Mouse (Mus musculus) cerebellum, adult (tissue): ENCODE measurements around the gene Pphln1.

ENCODE experiments used
- ATAC-seq: cut with Nextera tagmentation; 2 replicates; pipeline ENCODE4 v1.9.2; 2017; ENCODE audit warnings: mild to moderate bottlenecking, moderate library complexity, mixed read lengths; ENCODE audit not compliant: insufficient number of reproducible peaks, low FRiP score, low TSS enrichment

Gene Pphln1

DNA sequence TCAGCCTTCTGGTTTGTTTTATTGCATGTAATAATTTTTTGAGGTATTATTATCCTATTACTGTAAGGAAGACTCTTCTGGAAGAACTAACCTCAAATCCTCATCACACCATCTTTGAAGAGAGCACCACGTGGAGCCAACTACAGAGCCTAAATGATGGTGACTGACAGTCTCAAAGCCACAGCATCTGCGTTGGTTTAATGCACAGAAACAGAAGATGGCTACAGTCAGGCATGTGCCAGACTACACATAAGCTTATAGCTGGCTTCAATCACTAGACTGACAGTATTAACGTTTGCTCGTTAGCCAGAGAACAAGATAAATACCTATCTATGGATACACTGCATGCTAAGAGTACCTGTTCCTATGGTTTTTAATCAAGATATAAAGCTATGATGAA is 138.0 kb downstream of the Pphln1 start:
- ATAC-seq: no peak

DNA sequence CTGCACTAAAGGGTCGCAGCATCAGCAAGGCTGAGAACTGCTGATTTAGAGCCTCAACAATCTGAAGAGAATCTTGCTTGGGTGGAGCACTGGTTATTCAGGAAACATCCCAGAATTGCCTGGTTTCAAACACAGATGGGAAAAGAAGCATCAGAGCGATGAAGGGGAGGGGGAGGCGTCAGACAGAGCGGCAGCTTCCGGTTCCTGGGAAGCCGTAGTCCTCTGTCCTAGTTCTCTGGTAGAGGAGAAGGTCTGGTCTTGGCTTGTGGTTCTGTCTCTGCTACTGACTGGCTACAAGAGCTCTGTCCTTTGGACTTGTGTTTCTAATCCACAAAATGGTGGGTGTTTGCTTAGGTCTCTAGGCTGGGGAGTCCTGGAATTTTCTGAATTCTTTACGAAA is 139.6 kb downstream of the Pphln1 start:
- ATAC-seq: no peak

DNA sequence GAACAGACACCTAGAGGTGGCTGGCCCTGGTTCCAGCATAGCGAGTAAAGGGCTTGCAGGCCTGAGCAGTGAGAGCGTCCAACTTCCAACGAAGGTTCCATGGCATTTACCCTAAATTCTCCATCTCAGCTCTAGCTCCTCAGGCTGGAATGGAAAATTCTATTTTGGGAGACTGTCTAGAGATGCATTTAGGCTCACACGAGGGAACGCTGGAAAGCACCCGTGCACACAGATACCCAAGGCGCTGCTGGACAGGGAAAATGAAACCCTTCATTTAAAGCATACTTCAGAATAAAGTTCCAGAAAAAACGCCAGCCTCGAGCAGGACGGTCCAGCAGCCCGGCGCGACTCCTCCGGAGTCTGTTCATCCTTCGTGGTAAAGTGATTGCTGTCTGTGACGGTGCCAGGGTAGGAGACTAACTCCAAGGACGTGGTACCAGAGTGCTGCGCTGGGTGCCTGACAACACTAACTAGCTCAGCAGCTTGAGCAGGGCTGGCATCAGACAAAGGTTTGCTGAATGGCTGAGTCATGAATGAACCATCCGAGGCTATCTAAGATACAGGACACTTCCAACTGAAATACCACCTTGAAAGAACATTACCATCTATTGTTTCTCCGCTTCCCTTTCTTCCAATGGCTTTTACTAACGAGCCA is 140.5 kb downstream of the Pphln1 start:
- ATAC-seq: no peak

DNA sequence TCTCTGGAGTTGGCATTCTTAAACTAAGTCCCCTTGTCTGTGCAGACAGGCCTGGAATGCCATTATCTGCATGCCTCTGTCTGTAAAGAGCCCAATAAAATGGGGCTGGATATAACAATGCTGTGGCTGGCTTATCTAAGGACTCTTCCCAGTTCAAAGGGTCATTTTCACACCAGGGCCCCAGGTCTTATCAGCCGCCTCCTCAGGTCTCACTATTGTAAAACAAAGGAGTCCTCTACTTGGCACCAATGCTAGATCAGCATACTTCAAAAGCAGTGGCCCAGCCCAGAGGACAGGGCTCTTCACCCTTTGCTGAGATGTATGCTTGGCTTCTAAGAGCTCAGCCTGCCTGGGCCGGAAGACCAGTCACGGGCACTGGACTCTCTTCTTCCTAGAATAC is 141.3 kb downstream of the Pphln1 start:
- no peak for ATAC-seq
